Mouse (Mus musculus) embryonic fibroblast, embryonic 13.5 days (primary cell): Measurements from ENCODE around the gene Fbxw17.

Experiments
- CTCF ChIP-seq: IDR thresholded peaks from 2 replicates; pipeline ENCODE4 v1.5.1; 2011; ENCODE audit warnings: mild to moderate bottlenecking, control low read depth, low read length, moderate library complexity, borderline replicate concordance; ENCODE audit not compliant: insufficient read depth
- POLR2A ChIP-seq: IDR thresholded peaks from 2 replicates; pipeline ENCODE4 v1.6.1; 2011; ENCODE audit warnings: low read depth, mild to moderate bottlenecking, control low read depth, low read length, moderate library complexity

DNA sequence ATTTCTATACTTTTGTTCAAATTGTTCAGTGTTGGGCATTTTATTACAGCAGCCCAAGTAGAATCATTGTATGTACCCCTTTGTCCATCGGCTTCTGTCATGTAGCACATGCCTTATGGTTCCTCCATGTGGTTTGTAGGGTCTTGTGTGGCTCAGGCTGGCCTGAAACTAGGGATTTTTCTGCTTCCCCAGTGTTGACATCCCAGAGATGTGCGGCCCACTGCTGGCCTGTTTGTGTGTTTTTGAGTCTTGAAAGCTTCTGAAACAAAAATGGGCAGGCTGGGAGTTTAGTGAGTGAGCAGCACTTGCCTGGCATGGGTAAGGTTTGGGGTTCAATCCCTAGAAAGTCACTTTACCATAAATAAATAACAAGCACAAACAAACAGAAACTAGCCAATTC lies 6.9 kb downstream of the Fbxw17 start:
- TF ChIP-seq CTCF (no peak), POLR2A (no peak)
